Mouse (Mus musculus): ENCODE measurements at regions not wholly inside any gene's neighbourhood (a gene's known extent, or its start where the extent isn't known, plus 50 kb on each side); places are given as distances from the start of the nearest gene placed in this dataset.

GRCm38 (mm10) chr12:27160063-27160686 is 182.2 kb downstream of the Sox11 start:
- no peak for TF ChIP-seq POLR2A (IDR thresholded peaks at IDR 0.05; ENCODE audit: low read depth, low read length)
- TF ChIP-seq CTCF (IDR thresholded peaks at IDR 0.05; ENCODE audit: extremely low read depth, insufficient read length, insufficient replicate concordance, low read depth, low read length), result no peak

Measured in small intestine, adult 2 months (tissue).